Mouse (Mus musculus): ENCODE results near the gene Car15.
A peak's percentile ranks its signal among the peaks of the same experiment; 100 is the strongest.

The Car15 gene

DNA sequence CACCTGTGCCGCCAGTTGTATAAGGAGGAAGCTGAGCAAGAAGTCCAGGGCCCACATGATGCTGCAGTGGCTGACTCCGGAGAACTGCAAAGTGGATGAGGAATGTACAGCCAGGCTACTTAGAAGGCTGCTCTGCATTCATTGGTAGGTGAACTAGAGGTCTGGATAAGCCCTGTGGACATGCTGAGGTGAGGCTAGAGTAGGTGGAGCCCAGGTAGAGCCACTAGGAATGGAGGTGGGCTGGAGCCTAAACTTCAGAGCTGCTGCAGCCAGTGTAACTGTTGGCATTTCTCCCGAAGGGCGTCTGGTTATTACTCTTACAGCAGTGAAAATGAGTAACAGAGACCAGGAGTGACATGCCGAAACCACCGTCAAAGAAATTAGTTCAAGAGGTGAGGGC, at the start of gene Car15:
TSS of gene Car15 (minus strand) at position 314 of the 400 bp plus-strand sequence.
- DNase-seq (ENCODE audit: low spot score in 2 of 2): no peak

DNA sequence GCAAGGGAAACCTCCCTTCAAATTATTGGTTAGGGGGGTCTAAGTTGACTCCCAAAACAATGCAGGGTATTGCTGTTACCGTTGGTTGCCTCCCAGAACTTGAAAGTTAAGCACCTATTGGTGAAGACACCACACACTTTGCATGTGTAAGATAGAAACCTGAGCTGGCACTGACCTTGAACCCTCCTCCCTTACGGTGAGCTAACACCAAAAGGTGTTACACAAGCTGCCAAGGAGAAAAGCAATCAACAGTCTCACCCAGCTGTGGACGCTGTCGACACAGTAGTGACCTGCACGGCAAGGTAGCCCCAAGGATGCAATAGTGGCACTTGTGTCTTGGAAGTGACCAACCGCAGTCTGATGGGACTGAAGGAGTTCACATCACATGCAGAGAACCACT, 46.0 kb upstream of the Car15 start:
- no peak for DNase-seq (ENCODE audit: low spot score in 2 of 2)

DNA sequence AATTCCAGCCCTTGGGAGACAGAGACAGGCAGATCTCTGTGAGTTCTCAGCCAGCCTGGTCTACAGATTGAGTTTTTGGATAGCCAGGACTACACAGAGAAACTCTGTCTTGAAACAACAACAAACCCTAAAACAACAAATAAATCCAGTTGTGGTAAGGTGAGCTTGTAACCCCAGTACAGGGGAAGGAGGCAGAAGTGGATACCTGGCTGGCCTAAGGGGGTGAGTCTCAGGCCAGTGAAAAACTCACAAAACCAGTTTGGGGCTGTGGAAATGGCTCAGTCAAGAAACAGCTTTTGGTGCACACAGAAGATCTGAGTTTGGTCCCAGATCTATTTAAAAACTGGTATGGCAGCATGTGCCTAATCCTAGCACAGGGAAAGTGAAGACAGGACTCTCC, 44.0 kb upstream of the Car15 start:
- DNase-seq (ENCODE audit: low spot score in 2 of 2): no peak

DNA sequence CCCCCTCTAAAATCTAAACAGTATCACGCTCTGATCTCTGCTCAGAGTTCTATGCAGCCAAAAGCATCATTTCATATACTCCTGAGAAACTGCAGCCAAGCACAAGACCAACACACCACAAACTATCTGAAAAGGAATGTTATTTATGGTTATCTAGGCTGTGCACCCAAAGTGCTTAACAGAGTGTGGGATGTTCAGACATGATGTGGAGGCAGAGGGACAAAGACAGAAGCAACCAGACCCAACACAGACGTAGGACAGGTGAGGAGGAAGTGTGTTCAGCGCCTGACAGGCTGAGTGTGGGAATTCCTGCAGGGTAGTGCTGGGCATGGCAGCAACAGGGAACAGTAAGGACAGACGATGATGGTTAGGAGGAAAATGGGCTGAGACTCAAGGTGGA, 41.4 kb upstream of the Car15 start:
- no peak for DNase-seq (ENCODE audit: low spot score in 2 of 2)

DNA sequence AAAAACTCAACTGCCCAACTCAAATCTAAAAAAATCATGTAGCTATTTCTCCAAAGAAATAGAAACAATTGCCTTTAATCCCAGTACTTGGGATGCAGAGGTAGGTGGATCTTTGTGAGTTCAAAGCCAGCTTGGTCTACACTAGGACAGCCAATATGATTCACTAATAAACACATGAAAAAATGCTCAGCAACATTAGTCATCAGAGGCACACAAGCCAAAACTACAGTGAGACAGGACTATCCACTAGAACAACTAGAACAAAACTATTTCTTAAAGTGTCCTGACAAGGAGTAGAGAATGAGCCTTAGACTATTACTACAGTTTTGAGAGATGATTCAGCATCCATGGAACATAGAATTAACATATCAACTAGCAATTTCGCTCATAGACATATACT, 37.9 kb upstream of the Car15 start:
- no peak for DNase-seq (ENCODE audit: low spot score in 2 of 2)

DNA sequence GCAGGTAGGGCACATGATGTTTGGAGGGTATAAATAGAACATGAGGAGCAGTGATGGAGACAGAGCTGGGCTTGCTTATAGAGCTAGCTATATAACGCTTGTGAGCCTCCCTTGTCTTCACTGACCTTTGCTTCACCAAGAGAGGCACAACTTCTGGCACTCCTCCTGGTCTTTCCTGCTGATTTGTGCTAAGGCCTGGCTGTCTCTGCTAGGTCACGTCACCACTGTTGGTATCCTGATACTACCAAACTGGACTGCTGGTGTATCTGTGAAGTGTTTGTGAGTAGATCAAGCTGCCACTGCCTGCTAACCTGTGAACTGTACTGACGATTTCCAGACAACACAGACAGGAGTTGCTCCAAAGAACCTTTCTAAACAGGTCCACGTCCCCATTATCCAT, 37.0 kb upstream of the Car15 start:
- no peak for DNase-seq (ENCODE audit: low spot score in 2 of 2)

DNA sequence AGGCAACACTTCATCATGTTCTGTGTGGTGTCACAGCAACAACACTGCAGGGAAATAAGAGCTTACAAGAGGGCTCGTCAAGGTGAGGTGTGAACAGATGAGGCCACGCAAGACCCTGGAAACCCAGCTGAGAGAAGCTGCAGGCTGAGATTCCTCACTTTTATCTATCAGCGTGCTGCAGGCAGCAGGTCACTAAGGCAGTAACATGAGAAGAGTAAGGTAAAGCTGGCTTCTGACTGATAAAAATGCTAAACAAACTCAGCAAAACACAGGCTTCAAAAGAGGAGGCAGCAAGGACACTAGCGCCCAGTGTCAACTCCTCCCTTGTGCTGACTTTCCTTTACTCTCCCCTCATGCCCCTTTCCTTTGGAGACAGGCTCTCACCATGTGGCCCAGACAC, 34.8 kb upstream of the Car15 start:
- DNase-seq (ENCODE audit: low spot score in 2 of 2): no peak

DNA sequence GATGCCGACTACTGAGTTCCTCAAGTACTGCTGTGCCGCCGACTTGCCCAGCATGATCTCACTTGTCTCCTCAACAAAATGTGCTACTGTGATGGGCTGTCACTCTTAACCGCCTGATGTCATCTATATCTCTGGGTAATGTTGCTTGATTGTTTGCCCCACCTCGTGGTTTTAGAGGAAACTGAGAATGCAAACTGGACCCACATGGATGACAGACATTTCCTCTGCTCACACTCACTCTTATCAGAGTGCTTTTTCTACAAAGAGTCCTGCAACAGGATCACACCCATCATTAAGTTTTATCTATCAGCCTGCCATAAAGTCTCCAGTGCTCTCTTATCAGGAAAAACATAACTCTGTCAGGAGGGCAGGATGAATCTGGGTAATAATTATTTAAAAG, 33.1 kb upstream of the Car15 start:
- DNase-seq (ENCODE audit: low spot score in 2 of 2): no peak

DNA sequence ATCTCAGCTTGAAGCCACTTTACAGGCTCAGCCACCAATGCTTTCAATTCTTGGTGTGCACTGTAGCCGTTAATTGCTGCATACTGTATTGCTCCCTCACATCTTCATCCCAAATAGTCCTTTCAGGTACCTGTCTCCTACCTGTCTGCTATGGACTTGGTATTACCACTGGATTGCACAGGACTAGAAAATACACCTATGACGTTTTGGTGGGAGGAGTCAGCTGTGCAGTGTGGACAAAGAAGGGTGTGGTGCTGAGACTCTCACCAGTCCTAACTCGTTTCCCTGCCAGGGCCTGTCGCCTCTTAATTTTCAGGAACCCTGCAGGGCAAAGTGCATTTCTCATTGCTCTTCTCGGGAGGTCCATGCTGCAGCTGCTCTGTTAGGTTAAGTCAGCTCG, 27.6 kb upstream of the Car15 start:
- no peak for DNase-seq (ENCODE audit: low spot score in 2 of 2)

DNA sequence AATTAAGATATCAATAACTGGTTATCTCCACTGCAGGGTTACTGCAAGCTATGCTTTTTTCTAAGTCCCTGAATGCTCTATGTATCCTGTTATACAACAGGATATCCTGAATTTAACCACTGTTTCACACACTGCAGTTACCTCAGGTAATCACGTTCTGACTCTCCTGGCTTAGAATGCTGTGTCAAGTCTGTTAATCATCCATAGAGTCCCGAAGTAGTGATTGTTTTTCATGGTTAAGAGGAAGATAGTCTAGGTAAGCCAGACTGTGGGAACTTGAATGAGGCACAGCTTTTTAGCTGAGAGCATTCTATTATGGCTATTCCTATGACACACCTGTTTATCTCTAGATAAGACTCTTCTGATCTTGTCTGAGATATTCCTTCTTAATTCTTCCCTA, 27.1 kb upstream of the Car15 start:
- no peak for DNase-seq (ENCODE audit: low spot score in 2 of 2)

DNA sequence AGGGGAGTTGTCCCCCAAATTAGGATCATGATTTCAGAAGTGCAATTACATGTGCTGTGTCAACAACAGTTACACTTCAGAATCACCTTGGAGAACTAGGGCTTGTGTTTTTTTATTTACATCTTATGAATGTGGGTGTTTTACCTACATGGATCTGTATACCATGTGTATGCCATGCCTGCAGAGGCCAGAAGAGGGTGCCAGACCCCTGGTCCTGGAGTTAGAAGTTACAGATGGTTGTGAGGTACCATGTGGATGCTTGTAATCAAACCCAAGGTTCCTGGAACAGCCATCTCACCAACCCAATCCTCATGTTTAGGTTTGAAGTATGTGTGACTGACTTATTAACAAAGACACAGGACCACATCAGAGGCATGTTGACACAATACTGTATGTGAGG, 20.4 kb upstream of the Car15 start:
- no peak for DNase-seq (ENCODE audit: low spot score in 2 of 2)

DNA sequence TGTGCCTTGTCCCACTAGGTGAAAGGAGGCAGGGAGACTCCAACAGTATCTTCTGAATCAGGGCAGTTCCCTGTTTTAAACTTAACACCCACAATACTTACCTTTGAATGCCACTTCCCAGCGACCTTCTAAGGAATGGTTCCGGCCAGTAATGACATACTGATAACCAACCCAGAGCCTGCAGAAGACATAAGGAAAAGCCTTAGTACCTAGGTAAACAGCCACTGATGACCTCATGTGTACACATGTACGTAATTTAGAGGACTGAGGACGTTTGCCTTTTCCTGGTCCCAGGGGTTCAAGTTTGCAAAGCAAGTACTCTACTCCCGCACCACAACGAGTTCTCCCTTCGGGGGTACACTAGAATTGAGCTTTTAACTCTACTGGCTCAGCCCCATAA, 19.0 kb upstream of the Car15 start:
- no peak for DNase-seq (ENCODE audit: low spot score in 2 of 2)

DNA sequence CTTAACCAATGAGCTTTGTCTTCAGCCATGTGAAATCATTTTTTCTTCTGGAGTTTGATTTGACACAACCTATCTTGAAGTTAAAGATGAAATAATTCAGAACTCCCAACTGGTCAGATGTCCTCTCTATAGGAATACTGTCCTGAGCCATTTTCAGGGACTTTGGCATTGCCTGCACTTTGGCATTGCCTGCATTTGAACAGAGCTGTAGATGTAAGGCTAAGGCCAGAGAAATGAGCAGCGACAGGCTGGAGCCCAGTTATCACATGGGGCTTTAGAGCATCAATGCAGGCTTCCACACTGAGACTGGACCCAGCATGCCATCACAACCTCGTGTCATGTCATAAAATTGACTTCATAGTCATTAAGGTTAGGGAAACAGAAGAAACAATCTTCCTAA, 15.1 kb upstream of the Car15 start:
- DNase-seq (ENCODE audit: low spot score in 2 of 2): no peak

DNA sequence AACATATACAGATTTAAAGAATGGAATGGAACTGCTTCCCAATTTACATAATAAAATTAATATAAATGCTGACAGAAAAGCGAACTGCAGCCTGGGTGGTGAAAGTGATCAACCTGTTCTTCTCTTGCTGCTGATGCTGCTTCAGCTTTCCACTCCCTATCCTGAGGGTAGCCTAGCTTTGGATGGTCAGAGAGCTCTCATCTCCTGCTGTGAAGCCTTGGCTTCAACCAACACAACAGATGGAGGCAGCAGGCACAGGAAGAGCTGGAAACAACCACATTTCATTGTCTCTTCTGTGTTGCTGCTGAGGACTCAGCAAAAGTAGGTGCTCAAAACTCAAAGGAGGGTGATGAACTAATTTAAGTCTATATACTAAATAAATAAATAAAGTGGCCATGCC, 13.7 kb upstream of the Car15 start:
- DNase-seq (ENCODE audit: low spot score in 2 of 2): no peak

DNA sequence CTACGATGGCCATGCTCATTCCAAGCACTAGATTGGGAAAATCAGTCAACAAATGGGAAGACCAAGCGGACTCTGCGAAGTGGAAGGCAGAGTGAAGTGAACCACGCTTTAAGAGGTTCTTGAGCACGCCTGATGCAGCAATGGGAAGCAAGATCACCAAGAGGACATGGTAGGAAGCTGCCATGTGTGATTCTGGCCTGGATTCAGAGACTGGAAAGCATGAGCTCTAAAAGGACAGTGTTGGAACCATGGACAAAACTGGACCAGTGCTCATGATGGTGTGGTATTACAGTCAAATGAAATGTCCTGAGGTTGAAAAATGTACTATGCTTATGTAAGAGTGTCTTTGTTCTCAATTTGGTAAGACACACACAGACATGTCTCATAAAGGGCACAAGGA, 13.2 kb upstream of the Car15 start:
- no peak for DNase-seq (ENCODE audit: low spot score in 2 of 2)

DNA sequence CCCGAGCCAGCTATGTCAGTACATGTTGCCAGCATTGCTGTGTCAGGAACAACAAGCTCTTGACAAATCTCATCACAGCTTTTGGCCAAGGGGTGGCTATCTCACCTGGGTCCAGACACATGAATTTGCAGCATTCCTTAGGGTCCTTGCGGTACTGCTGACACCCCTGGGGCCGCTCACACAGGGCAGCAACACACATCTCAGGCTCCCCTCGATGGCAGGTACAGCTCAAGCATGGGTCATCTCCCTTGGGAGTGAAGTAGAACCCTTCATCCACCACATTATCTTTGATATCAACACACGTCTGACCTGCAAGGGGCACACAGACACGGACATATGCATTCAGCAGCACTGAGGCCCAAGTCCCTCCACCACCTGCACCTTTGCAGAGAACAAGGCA, 11.3 kb upstream of the Car15 start:
- no peak for DNase-seq (ENCODE audit: low spot score in 2 of 2)

DNA sequence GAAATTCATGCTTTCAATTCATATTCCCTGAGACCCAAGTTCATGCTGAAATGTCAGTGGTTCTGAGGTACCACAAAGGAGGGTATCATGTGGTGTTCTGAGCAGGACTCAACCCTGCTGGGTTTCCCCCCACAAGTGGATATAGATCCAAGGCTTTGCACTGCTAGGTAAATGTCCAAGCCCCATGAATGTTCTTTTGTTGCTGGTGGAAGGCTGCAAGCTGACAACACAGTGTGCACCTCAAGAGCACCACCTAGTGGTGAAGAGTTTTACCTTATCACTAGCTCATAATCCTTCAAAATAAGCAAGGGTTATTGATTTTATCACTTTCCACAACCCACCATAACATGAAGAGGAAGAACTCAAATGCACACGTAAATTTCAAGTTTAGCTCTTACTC, 10.8 kb upstream of the Car15 start:
- DNase-seq (ENCODE audit: low spot score in 2 of 2): no peak

DNA sequence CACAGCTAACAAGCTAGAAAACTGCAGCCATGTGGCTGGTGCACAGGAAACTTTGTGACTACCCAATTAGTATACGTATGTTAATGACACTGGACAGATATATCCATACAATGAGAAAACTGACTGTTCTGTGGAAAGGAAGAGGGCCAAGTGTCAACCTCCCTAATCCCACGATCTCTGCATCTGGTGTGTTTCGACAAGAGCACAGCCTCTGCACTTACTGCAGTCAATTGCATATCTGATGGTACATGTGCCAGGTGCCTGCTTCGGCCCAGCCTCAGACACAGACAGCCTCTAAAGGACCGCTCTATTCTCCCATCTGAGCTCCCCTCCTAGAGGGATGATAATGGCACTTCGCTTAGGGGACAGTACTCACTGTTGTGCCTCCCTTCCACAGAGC, 10.3 kb upstream of the Car15 start:
- no peak for DNase-seq (ENCODE audit: low spot score in 2 of 2)

DNA sequence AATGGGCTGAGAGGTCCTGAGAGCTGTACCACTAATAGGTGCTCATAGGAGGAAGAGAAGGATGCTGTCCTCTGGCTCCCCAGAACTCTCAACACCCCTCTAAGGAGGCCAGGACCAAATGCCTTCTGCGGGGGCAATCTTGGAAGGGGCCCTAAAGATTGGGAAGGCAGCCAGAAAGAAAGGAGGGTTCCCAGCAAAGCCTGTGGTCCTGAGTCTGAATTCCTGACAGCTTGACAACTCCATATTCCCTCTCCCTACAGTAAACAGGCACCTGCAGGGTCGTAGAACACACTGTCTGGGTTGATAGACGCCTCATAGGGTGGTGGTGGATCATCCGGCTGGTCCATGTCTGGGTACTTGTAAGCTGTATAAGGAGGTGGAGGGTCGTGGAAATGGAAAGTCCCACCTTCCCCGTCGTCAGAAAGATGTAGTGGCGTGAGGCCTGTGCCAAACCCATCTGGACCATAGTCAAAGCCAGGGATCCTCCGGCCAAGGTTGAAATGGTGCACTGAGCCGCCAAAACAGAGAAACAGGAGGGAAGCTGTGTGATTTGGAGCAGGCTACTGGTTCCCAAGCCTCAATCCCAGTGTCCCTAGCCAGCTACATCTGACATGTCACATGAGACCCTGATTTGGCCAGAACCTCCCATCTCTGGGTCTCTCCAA, 5.7 kb upstream of the Car15 start:
- DNase-seq (ENCODE audit: low spot score in 2 of 2): no peak

DNA sequence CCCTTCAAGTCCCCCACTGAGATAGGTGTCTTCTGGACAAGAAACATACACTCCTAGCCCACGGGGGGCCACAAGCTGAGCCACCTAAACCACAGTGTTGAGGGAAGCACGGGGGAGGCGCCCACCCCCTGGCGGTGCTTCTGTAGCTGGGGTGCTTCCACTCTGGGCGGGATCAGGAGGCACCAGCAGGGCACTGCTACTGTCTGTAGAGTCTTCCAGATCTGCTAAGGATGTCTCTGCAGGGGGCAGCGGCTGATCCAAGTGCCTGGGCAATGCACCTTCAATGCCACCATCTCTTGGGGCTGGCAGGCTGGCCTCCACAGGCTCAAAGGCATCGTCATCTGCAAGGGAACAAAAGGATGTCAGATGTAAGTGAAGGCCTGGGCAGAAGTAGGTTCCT, 4.3 kb upstream of the Car15 start:
- DNase-seq (ENCODE audit: low spot score in 2 of 2): no peak

DNA sequence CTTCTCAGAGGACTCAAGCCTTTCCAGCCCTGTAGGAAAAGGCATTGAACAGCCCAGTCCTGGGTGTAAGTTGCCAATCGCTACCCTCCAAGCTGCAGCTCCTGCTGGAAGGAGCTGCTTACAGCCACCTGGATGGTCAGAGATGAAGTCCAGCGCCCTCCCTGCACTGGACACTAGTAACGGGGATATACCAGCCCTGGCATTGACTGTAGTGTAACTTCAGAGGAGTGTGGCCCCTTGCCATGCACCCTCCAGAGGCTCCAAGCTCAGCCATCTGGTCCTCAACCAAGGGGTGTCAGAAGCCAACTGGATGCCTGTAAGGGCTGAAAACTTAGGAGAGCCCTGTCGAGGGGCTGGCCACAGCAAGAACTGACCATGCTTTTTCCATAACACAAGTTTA, 1.8 kb upstream of the Car15 start:
- no peak for DNase-seq (ENCODE audit: low spot score in 2 of 2)

DNA sequence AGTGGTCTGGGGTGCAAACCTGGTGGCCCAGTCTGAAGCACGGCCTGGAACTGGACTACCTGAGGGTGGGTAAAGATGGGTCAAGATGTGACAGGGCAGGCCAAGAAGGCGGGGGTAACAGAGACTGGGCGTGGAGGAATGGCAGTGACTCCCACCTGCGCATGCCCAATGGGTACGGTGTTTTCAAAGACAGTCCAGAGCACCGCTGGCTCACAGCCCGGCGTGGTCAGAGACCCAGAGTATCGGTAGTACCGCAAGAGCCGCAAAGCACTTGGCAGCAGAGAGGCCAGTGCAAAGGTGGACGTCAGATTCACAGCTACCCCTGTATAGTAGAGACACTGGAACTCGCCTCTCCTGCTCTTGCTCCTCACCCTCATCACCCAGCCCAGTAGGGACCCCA, 2.7 kb downstream of the Car15 start:
- DNase-seq (ENCODE audit: low spot score in 2 of 2): no peak

DNA sequence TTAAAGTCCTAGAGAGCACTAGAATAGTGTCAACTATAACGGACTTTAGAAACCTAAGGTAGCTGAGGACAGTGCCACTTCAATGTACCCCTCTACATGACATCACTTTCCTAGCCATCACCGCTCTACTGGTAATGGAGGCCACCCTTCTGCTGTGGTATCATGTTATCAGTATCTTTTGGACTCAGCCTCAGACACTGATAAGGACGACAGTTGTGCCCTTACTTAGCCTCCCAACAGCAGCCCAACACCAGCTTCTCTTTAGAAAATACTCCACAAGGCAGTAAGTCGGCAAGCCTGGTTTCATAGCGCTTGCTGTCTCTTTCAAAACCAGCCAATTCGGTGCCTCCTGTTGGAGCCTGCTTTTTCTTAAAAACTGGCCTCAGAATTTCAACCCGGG, 3.6 kb downstream of the Car15 start:
- no peak for DNase-seq (ENCODE audit: low spot score in 2 of 2)

DNA sequence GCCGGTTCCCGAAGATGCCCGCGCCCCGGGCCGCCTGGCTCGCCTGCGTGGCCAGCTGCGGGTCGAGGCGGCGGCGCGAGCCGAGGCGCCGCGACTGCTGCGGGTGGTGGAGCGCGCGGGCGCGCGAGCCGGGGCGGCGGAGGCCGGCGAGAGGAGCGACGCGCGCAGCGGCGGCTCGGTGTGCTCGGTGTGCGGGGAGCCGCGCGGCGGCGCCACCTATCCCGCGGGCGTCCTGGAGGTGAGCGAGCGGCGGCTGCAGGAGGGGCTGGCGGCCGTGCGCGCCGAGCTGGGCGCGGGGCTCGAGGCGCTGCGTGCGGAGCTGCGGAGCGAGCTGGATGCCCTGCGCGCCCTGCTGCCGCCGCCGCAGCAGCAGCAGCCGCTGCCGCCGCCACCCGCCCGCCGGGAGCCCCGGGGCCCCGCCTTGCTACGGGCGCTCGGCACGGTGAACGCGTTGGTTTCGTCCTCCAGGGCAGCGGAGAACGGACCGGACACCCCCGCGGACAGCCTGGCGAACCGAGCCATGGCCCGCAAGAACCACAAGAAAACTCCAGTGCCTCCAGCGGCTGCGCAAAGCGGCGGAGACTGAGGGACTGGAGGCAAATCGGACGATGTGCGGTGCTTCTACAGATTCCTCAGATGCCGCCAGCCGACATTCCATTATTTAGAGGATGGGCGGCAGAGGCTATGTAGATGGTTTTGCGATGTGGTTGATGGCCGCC, 4.3 kb downstream of the Car15 start:
- DNase-seq (ENCODE audit: low spot score in 2 of 2): peak in 1 of 2 experiments; percentile 58

All from frontal cortex, postnatal 10 days (tissue).